Mouse (Mus musculus) neural tube, embryonic 11.5 days (tissue): ENCODE data around the gene Itm2c. TPM values are rescaled to one million over a fixed set of nuclear protein-coding genes. Genes with fewer than 3 reads are reported as not detected.

Experiments used
- ATAC-seq: fragments of 200-750 bp; cut with Nextera tagmentation; 2 replicates; pipeline ENCODE4 v1.8.0; 2017; ENCODE audit warnings: moderate number of reproducible peaks, mild to moderate bottlenecking, moderate TSS enrichment, moderate library complexity; ENCODE audit not compliant: insufficient read depth, low FRiP score, low TSS enrichment
- DNase-seq: peaks from one replicate; pipeline ENCODE4 v3.0.0-alpha.2; 2015; ENCODE audit warnings: low spot score
- H3K27ac ChIP-seq: fragments of 300-500 bp; sonication (generic); 2 replicates; pipeline ENCODE4 v1.5.1; 2014; ENCODE audit warnings: low read depth, mild to moderate bottlenecking, low read length
- H3K27me3 ChIP-seq: fragments of 300-500 bp; sonication (generic); 2 replicates; pipeline ENCODE4 v1.6.1; 2014; ENCODE audit warnings: mild to moderate bottlenecking, low read length, mixed read lengths; ENCODE audit not compliant: control insufficient read depth, insufficient read depth
- H3K36me3 ChIP-seq: fragments of 300-500 bp; sonication (generic); 2 replicates; pipeline ENCODE4 v1.6.1; 2014; ENCODE audit warnings: mild to moderate bottlenecking, low read length, moderate library complexity, mixed read lengths; ENCODE audit not compliant: control insufficient read depth, insufficient read depth
- H3K4me1 ChIP-seq: fragments of 300-500 bp; sonication (generic); 2 replicates; pipeline ENCODE4 v1.6.1; 2014; ENCODE audit warnings: low read length, mixed read lengths; ENCODE audit not compliant: control insufficient read depth, insufficient read depth
- H3K4me2 ChIP-seq: fragments of 300-500 bp; sonication (generic); 2 replicates; pipeline ENCODE4 v1.6.1; 2014; ENCODE audit warnings: low read depth, mild to moderate bottlenecking, moderate library complexity
- H3K4me3 ChIP-seq: fragments of 300-500 bp; sonication (generic); 2 replicates; pipeline ENCODE4 v1.5.1; 2014; ENCODE audit warnings: low read depth, low read length
- H3K9ac ChIP-seq: fragments of 300-500 bp; sonication (generic); 2 replicates; pipeline ENCODE4 v1.6.1; 2014; ENCODE audit warnings: mild to moderate bottlenecking, low read length
- H3K9me3 ChIP-seq: fragments of 300-500 bp; sonication (generic); 2 replicates; pipeline ENCODE4 v1.6.1; 2016; ENCODE audit warnings: low read length; ENCODE audit not compliant: control insufficient read depth
- WGBS: fragments of 180-500 bp; shearing (Covaris S2); extraction: QIAGEN DNeasy Blood & Tissue Kit; methylation state at CpG from one replicate; pipeline ENCODE4 v1.1.7; 2014; 5-methylcytosine and 5-hydroxymethylcytosine counted together
- polyA plus RNA-seq: library from polyadenylated mRNA; unstranded; fragments of >200 nt; fragmentation: Nextera tagmentation; extraction: Ambion mirVana; gene quantifications from 2 replicates; pipeline ENCODE4 v1.2.1, GENCODE M21; 2014

Itm2c gene
- polyA plus RNA-seq, 1 experiment from 2014 or later = 72.3 TPM

DNA sequence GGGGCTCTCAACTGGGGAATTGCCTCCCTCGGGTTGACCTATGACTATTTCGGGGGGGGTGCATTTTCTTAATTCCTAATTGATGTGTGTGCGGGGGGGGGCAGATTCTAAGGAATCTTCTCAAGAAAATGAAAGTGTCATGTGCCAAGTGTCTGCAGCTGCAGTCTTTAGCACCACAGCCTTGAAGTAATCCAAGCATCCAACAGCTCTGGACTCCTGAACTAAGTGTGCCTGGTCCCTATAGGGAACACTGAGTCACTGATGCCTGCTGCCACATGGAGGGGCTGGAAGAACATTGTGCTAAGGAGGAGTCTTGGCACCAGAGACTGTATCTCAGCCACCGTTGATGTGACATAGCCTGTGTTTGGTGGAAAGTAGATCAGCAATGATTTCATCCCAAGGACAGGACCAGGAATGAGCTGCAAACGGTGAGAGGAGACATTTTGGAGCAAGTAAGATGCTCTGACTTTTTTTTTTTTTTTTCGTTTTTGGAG, 36.8 kb upstream of the Itm2c start:
- H3K36me3 ChIP-seq = no peaks in the 10 kb centered on the region
- H3K9ac ChIP-seq = no peak overlapping the region
- H3K27me3 ChIP-seq = no peaks in the 10 kb centered on the region
- WGBS = 89% methylated on average over 6 of the region's 6 CpGs
- DNase-seq (no peak), ATAC-seq (no peak)
- no peaks in the 10 kb centered on the region for H3K4me1 ChIP-seq
- no peak overlapping the region for H3K4me2 ChIP-seq
- no peak overlapping the region for H3K4me3 ChIP-seq
- no peaks in the 10 kb centered on the region for H3K9me3 ChIP-seq
- no peak overlapping the region for H3K27ac ChIP-seq

DNA sequence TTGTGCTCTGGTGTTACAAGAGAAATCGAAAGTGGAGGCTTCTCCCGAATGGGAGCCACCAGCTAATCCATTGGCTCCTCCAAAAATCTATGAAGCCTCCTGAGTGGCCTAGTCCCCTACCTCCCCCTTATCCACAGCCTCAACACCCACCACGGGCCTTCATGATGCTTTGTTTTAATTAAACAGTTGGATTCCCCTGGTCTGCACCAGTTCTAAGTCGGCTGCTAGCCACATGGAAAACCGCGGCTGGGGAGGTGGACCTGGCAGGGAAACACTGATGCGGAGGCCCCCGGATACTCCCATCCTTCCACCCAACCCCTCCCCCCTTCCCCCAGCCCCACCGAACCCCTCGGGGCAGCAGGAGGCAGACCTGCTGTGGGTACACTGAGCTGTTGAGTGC, 29.7 kb upstream of the Itm2c start:
- Histone ChIP-seq H3K36me3 (no peaks in the 10 kb centered on the region), H3K9ac (no peak overlapping the region), H3K27me3 (no peaks in the 10 kb centered on the region), H3K4me3 (no peak overlapping the region), H3K4me2 (no peak overlapping the region), H3K4me1 (no peaks in the 10 kb centered on the region), H3K27ac (no peak overlapping the region), H3K9me3 (no peaks in the 10 kb centered on the region)
- ATAC-seq (no peak), DNase-seq (no peak)
- WGBS = 92% methylated on average over 10 of the region's 10 CpGs

DNA sequence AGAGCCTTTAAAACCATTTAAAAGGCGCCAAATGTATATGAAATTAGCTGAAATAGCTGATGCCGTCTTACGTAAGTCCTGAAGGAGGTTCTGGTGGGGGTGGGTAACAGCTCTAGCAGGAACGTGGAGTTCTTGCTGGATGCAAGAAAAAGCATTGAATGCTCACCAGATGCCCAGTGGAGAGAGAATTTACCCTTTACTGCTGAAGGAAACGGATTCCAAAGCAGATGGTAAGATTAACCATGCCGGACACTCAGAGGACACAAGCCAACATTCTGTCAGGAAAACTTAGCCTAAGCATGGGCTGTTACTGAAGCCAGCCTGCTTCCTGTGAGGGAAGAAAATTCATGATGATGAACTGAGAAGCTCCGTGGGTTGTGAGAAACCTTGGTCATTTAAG, 24.1 kb upstream of the Itm2c start:
- Histone ChIP-seq H3K4me1 (no peaks in the 10 kb centered on the region), H3K36me3 (no peaks in the 10 kb centered on the region), H3K4me3 (no peak overlapping the region), H3K9ac (no peak overlapping the region), H3K27me3 (no peaks in the 10 kb centered on the region), H3K9me3 (no peaks in the 10 kb centered on the region), H3K4me2 (no peak overlapping the region), H3K27ac (no peak overlapping the region)
- 90% methylated on average over 7 of the region's 7 CpGs for WGBS
- no peak for ATAC-seq
- DNase-seq = no peak

DNA sequence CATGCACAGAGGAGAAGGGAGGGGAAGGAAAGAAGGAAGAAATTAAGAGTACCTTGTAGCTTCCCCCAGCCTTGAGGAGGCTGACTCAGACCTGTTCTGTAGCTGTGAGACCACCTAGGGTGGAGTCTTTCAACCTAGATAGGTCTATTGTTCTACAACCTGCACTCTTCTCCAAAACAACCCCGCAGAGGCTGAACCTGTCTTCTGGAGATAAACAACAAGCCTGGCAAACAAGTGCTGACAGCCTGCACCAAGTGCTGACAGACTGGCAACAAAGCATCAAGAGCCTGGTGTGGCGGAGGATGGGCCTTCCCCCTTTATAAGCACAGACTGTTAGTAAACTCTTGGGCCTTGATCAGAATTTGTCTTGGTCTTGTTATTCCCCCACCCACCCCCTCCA, 23.5 kb upstream of the Itm2c start:
- Histone ChIP-seq H3K4me1 (no peaks in the 10 kb centered on the region), H3K27me3 (no peaks in the 10 kb centered on the region), H3K27ac (no peak overlapping the region), H3K4me2 (no peak overlapping the region), H3K36me3 (no peaks in the 10 kb centered on the region), H3K9ac (no peak overlapping the region), H3K4me3 (no peak overlapping the region), H3K9me3 (no peaks in the 10 kb centered on the region)
- 73% methylated on average over 2 of the region's 2 CpGs for WGBS
- no peak for ATAC-seq
- DNase-seq = no peak

DNA sequence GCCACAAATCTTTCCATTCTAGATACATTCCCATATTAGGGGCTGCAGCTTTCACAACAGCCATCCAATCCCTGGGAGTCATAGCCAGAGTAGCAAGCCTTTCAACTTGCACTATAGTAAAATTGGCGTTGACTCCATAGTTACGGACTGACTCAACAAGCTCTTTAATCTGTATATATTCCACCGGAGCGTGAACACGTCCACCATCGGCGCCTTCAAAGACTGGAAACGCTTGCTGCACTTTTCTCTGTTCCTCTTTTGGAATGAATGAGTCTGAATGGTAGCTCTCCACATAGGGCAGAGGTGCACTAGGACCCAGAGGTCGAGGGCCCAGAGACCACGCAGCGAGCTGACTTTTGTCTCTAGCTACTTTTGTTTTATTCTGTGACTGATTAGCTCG, 12.1 kb upstream of the Itm2c start:
- ATAC-seq = no peak
- Histone ChIP-seq H3K36me3 (no peaks in the 10 kb centered on the region), H3K4me2 (no peak overlapping the region), H3K9me3 (no peaks in the 10 kb centered on the region), H3K9ac (no peak overlapping the region), H3K4me1 (no peaks in the 10 kb centered on the region), H3K27ac (no peak overlapping the region), H3K27me3 (no peaks in the 10 kb centered on the region), H3K4me3 (no peak overlapping the region)
- no peak for DNase-seq
- 93% methylated on average over 12 of the region's 12 CpGs for WGBS

DNA sequence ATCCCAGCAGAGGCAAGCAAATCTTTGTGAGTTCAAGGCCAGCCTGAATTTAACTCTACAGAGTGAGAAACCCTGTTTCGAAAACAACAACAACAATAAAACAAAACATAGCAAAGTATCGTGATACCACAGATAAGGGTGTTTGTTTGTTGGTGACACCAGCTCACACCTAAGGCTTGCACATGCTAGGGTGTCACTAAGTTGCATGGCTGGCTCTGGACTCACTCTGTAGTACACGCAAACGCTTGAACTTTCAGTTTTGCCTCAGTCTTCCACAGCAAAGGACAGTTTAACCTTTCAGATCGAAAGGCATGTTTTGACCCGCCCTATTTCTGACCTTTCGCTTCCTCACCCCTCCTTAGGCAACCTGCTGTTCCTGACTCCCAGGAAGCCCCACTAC, 6.9 kb upstream of the Itm2c start:
- H3K4me3 ChIP-seq = no peak overlapping the region
- DNase-seq (no peak), ATAC-seq (no peak)
- H3K27ac ChIP-seq = no peak overlapping the region
- H3K4me2 ChIP-seq = no peak overlapping the region
- no peaks in the 10 kb centered on the region for H3K4me1 ChIP-seq
- no peaks in the 10 kb centered on the region for H3K36me3 ChIP-seq
- WGBS = 89% methylated on average over 7 of the region's 7 CpGs
- no peaks in the 10 kb centered on the region for H3K9me3 ChIP-seq
- no peak overlapping the region for H3K9ac ChIP-seq
- no peaks in the 10 kb centered on the region for H3K27me3 ChIP-seq

DNA sequence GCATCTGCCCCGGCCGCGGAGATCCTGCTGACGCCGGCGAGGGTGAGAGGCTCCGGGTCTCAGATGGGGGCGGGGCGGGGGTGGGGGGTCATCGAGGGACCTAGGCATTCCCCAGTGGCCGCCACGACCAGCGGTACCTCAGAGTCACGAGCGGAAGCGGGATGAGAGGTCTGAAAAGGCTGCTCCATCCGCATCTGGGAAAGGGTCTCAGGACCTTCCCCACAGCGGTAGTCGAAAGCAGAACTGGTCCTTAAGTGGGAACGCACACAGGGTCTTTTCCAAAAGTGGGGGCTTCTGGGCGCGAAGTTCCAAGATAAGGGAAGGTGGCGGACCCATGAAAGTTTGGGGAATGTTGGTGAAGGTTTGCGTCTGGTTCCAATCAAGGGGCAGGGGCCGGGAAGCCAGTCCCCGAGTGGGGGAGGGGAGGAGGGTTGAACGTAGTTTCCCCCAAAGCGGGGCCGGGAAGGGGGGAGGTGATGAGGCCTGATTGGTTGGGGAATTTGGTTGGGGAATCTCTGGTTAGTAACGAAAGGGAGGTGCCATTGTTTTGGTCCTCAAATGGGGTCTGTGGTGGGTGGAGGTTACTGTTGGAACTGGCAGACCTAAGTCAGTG, 773 bp downstream of the Itm2c start:
- Histone ChIP-seq H3K27me3 (no peaks in the 10 kb centered on the region), H3K36me3 (no peaks in the 10 kb centered on the region), H3K4me3 (peak overlapping the region; percentile 50), H3K4me1 (peaks cover 38% of the 10 kb centered on the region), H3K9ac (peak overlapping the region; percentile 58), H3K27ac (peak overlapping the region; percentile 5), H3K4me2 (peak overlapping the region; percentile 63), H3K9me3 (no peaks in the 10 kb centered on the region)
- peak; percentile 62 for ATAC-seq
- DNase-seq = peak; percentile 83
- WGBS = under 1% methylated on average over 28 of the region's 30 CpGs

DNA sequence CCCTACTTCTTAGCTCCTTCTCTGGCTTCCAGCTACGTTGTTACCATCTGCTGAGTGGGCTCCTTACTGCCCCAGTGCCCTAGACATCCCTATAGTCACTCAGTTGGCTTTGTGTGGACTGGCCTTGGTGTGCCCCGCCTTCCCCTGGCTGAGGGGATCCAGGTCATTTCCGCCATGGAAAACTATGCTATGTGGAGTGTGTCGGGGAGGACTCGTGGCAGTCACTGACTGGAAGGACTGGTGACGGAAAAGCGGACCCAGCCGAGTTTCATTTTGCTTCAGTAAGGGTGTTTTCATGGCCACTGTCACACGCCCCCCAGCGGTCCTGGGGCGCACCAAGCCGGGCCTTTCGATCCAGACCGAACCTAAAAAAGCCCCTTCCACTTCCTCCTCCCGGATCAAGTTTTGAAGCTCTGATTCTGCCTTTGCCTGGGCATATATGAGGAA, 1.3 kb downstream of the Itm2c start:
- Histone ChIP-seq H3K9ac (peak overlapping the region; percentile 58), H3K4me2 (peak overlapping the region; percentile 63), H3K9me3 (no peaks in the 10 kb centered on the region), H3K4me3 (peak overlapping the region; percentile 50), H3K27ac (peak overlapping the region; percentile 5; the same call in 1 of the 2 replicates), H3K36me3 (no peaks in the 10 kb centered on the region), H3K4me1 (peaks cover 40% of the 10 kb centered on the region), H3K27me3 (no peaks in the 10 kb centered on the region)
- DNase-seq (peak; percentile 67), ATAC-seq (peak; percentile 59)
- 4% methylated on average over 15 of the region's 15 CpGs for WGBS

DNA sequence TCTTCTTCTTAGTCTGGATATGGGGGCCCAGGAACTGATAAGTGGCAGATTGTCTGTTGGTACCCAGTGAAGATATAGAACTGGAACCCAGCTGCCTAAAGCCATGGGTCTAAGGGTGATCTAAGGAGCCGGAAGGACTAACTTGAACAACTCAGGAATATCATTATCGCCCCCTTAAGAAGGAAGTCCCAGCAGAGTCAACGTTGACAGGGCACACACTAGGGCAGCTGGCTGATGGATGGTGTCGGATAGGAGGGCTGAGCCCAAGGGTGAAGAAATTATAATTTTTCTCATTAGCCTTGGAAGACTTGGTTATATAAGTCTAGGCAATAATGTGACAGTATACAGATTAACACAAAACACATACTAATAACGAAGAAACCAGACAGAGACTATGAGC, 2.0 kb downstream of the Itm2c start:
- H3K27me3 ChIP-seq = no peaks in the 10 kb centered on the region
- peak overlapping the region; percentile 50 for H3K4me3 ChIP-seq
- H3K9ac ChIP-seq = no peak overlapping the region
- no peak overlapping the region for H3K27ac ChIP-seq
- DNase-seq (no peak), ATAC-seq (no peak)
- peak overlapping the region; percentile 63 for H3K4me2 ChIP-seq
- H3K36me3 ChIP-seq = no peaks in the 10 kb centered on the region
- no peaks in the 10 kb centered on the region for H3K9me3 ChIP-seq
- 77% methylated on average over 5 of the region's 5 CpGs for WGBS
- peaks cover 40% of the 10 kb centered on the region for H3K4me1 ChIP-seq
